Mouse (Mus musculus): ENCODE measurements around the gene Gm5426. TPM values are rescaled to one million over a fixed set of nuclear protein-coding genes. Genes with fewer than 3 reads are reported as not detected.
"Not testable (repeated sequence)": the region's sequence is repeated elsewhere in the genome, so short reads cannot be mapped to it uniquely, and the experiment has no call there.

The Gm5426 gene
- polyA plus RNA-seq, 1 experiment from 2014 or later = not detected

DNA sequence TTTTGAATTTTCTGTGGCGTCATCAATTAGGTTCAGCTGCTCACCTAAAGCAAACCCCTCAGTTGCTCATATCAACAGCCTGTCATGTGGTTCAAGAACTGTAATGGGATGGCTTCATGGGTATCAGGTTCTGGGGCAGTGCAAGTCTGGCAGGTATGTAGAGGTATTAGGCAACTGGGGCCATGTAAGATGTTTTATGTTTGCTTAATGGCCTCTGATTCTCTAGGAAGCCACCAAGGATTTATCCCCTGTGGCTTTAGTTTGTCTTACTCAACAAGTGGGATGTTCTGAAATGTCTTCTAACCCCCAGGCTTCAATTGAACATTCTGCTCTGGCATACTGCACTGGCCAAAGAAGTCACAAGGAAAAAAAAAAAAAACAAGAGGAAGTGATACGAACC lies 15.6 kb upstream of the Gm5426 start:
- Histone ChIP-seq H3K27me3 (replicated peaks) (no peaks in the 10 kb centered on the region), H3K36me3 (replicated peaks) (no peaks in the 10 kb centered on the region), H3K4me3 (no peak overlapping the region), H3K9me3 (no peaks in the 10 kb centered on the region), H3K4me2 (no peak overlapping the region), H3K27ac (no peak overlapping the region), H3K9ac (no peak overlapping the region), H3K4me1 (no peaks in the 10 kb centered on the region)
- WGBS = 98% methylated on average over 2 of the region's 2 CpGs
- ATAC-seq (replicated peaks) = no peak

DNA sequence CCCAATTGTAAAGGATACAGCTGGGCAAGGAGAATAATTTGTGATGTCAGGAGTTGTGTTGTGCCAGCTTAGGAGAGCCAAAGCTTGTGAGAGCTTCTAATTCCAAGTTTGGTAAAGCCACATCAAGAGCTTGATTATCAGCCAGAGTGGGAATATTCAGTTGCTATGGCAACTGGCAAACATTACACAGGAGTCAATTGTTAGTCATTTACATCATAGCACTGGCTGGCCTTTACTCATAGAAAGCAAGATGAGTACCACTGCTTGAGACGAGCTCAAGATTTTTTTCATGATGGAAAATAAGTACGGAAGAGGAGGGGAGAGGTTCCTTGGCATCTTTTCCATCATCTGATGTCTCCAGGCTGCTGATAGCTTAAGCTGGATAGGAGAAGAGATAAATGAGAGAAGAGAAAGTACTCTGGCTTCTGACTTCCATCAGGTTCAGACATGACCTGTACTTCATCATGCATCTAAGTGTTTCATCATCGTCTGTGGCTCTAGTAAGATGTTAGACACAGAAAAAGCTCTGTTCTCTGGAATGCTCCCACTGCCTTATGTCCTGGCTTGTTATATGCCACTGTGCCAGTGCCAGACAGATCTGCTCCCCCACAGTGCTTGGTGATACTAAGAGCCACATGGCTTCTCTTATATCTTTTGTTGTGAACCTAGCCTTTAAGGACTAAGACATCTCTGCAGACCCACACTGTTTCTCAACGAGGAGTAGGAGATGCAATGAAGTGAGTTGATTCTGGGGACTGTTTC lies 15.0 kb upstream of the Gm5426 start:
- 70% methylated on average over 4 of the region's 4 CpGs for WGBS
- H3K4me2 ChIP-seq = no peak overlapping the region
- no peak overlapping the region for H3K27ac ChIP-seq
- no peak overlapping the region for H3K9ac ChIP-seq
- H3K27me3 ChIP-seq (replicated peaks) = no peaks in the 10 kb centered on the region
- ATAC-seq (replicated peaks) = no peak
- no peaks in the 10 kb centered on the region for H3K9me3 ChIP-seq
- no peaks in the 10 kb centered on the region for H3K36me3 ChIP-seq (replicated peaks)
- H3K4me3 ChIP-seq = no peak overlapping the region
- H3K4me1 ChIP-seq = no peaks in the 10 kb centered on the region

DNA sequence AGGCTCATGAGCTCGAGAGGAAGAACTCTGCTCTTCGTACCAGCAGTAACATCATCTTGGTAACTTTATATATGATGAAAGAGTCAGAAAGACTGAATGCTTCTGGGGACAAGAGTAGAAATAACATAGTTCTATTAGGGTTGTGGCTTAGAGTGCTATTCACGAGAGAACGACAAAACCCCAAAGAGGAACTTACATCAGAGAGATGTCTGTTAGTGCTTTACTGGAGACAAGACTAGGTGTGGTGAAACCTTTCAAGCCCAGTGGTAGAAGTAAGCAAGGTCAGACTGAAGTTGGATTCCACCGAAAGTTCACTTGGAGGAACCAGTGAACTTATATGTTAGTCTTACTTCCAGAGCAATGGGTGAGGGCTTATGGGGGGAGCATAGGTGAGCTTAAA lies 12.5 kb upstream of the Gm5426 start:
- Histone ChIP-seq H3K36me3 (replicated peaks) (no peaks in the 10 kb centered on the region), H3K4me3 (no peak overlapping the region), H3K4me1 (no peaks in the 10 kb centered on the region), H3K27ac (no peak overlapping the region), H3K9me3 (no peaks in the 10 kb centered on the region), H3K4me2 (no peak overlapping the region), H3K9ac (no peak overlapping the region), H3K27me3 (replicated peaks) (no peaks in the 10 kb centered on the region)
- ATAC-seq (replicated peaks) = no peak
- WGBS = 88% methylated on average over 5 of the region's 5 CpGs

DNA sequence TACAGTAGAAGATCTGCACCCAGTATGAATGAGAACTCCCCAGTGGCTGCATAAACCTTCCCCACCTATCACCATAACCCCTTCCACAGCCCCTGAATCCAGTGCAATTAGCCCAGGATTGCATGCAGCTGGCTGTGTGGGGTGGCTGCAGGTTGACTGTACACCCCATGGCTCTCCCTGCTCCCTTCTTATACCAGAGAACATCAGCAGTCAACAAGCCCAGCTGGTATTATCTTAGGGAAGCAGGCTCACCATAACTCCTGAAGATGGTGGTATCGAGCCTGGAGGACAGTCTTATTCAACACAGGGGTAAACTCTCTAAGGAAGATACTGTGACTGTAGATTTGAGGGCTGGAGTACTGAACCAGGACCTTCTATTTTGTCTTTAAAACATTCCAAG lies 12.1 kb upstream of the Gm5426 start:
- no peak overlapping the region for H3K9ac ChIP-seq
- H3K36me3 ChIP-seq (replicated peaks) = no peaks in the 10 kb centered on the region
- WGBS = 91% methylated on average over 1 of the region's 1 CpGs
- no peak overlapping the region for H3K4me2 ChIP-seq
- no peaks in the 10 kb centered on the region for H3K27me3 ChIP-seq (replicated peaks)
- no peak overlapping the region for H3K27ac ChIP-seq
- no peaks in the 10 kb centered on the region for H3K9me3 ChIP-seq
- no peak overlapping the region for H3K4me3 ChIP-seq
- no peaks in the 10 kb centered on the region for H3K4me1 ChIP-seq
- ATAC-seq (replicated peaks) = no peak

DNA sequence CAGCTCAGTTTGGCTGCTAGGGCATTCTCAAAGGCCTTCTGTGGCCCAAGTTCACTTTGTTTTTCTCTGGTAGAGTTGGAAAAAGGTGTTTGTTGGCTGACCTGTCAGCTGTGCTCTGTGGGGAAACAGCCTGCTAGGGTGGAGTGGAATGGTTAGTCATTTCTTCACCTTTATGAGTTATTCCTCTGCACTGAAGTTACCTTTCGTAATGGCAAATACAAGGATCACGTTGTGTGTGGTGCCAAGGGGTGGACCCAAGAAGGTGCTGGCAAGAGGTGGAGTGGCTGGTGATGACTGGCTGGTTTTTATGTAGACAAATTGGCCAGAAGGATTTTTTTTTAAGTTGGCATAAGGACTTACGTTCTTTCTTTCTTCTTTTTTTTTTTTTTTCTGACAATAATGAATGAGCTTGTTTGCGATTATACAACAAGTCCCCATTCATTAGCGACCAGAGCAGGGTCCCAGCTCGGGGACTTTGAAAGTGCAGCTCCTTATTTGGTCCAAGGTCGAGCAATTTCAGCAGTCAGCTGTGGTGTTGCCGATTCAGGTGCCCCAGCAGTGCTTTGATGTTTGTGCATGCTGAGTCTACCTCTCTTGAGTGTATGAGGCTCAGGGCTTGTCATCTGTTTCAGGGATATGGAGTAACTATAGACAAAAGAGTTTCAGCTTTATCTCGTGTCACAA lies 10.5 kb upstream of the Gm5426 start:
- 74% methylated on average over 9 of the region's 9 CpGs for WGBS
- ATAC-seq (replicated peaks) = no peak
- Histone ChIP-seq H3K27me3 (replicated peaks) (no peaks in the 10 kb centered on the region), H3K4me1 (no peaks in the 10 kb centered on the region), H3K9ac (no peak overlapping the region), H3K9me3 (no peaks in the 10 kb centered on the region), H3K4me2 (no peak overlapping the region), H3K36me3 (replicated peaks) (no peaks in the 10 kb centered on the region), H3K27ac (no peak overlapping the region), H3K4me3 (no peak overlapping the region)

DNA sequence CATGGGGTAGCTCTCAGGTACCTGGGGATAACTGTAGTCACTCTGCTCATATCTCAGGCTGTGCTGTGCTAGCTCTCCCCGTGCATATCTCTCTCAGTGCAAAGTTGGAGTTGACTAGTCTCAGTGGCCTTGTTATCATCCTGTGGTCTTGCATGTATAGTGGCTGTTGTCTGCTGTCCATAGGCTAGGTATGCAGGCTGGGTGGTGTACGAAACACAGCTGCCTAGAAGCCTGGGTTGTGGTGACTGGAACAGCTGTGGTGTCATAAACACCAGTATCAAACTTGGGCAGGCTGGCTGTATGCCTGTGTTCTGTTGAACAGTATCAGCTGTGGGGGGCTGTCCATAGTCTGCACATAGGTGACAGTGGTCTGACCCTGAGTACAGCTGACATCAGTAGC lies 7.2 kb upstream of the Gm5426 start:
- H3K36me3 ChIP-seq (replicated peaks) = no peaks in the 10 kb centered on the region
- H3K9ac ChIP-seq = no peak overlapping the region
- H3K9me3 ChIP-seq = no peaks in the 10 kb centered on the region
- ATAC-seq (replicated peaks) = no peak
- H3K27me3 ChIP-seq (replicated peaks) = no peaks in the 10 kb centered on the region
- H3K4me2 ChIP-seq = no peak overlapping the region
- no peak overlapping the region for H3K4me3 ChIP-seq
- 84% methylated on average over 2 of the region's 2 CpGs for WGBS
- H3K27ac ChIP-seq = no peak overlapping the region
- peaks cover 2% of the 10 kb centered on the region; the same call in 1 of the 2 replicates for H3K4me1 ChIP-seq

DNA sequence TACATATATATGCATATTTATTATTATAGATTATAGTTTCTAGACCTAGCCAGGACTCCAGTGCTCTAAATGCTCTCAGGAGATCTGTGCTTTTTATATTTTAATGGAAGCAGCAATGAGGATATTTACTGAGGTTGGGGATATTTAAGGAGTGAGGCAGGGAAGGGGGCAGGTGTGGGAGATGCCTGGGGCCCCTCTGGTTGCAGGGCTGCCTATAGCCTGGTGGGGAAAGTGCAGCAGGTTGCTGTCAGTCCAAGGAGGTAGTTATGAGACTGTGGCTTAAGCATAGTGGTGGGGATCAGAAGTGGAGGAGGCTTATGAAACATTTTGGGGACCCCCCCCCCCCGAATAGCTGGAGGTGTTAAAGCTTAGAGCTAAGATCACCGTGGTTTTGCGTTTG lies 6.0 kb upstream of the Gm5426 start:
- 77% methylated on average over 3 of the region's 3 CpGs for WGBS
- Histone ChIP-seq H3K4me1 (peaks cover 2% of the 10 kb centered on the region; the same call in 1 of the 2 replicates), H3K9ac (no peak overlapping the region), H3K27ac (no peak overlapping the region), H3K27me3 (replicated peaks) (no peaks in the 10 kb centered on the region), H3K36me3 (replicated peaks) (no peaks in the 10 kb centered on the region), H3K4me2 (no peak overlapping the region), H3K9me3 (no peaks in the 10 kb centered on the region), H3K4me3 (no peak overlapping the region)
- ATAC-seq (replicated peaks) = no peak

DNA sequence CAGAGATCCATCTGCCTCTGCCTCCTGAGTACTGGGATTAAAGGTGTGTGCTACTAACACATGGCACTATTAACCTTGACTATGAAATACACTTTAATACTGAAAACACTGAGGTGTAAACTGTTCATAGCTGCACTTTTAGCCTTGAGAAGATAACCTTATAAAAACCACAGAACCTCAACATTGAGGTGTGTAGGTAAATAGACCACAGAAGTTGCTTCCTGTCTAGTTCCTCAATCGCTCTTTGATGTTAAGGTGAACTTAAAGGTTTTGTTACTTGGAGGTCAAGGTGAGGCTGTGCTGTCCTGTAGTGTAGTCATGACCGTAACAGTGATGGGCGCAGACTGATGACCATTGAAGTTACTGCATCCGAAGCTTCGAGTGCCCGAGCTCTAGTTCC lies 5.3 kb upstream of the Gm5426 start:
- no peak for ATAC-seq (replicated peaks)
- H3K27ac ChIP-seq = no peak overlapping the region
- H3K4me1 ChIP-seq = peaks cover 2% of the 10 kb centered on the region; the same call in 1 of the 2 replicates
- H3K27me3 ChIP-seq (replicated peaks) = no peaks in the 10 kb centered on the region
- no peak overlapping the region for H3K4me3 ChIP-seq
- no peak overlapping the region for H3K9ac ChIP-seq
- H3K36me3 ChIP-seq (replicated peaks) = no peaks in the 10 kb centered on the region
- no peak overlapping the region for H3K4me2 ChIP-seq
- WGBS = 95% methylated on average over 6 of the region's 6 CpGs
- H3K9me3 ChIP-seq = no peaks in the 10 kb centered on the region

DNA sequence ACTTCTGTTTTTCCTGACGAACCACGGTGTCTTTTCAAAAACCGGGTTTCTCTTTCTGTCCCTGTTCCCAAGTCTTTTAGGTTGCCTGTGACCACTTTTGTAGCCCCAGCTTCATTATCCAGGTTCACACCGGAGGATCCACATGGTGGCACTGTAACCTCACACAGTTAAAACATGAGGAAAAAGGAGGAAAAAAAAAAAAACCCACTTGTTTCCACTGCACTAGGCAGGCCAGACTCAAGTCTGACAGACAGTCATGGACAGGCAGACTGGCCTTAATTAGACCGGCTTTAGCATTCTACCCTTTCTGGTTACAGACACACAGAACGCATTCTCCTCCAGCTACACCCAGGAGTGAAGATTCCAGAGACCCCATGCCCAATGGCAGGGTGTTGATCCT lies 4.2 kb upstream of the Gm5426 start:
- Histone ChIP-seq H3K4me2 (no peak overlapping the region), H3K36me3 (replicated peaks) (no peaks in the 10 kb centered on the region), H3K27me3 (replicated peaks) (no peaks in the 10 kb centered on the region), H3K9ac (no peak overlapping the region), H3K9me3 (no peaks in the 10 kb centered on the region), H3K27ac (no peak overlapping the region), H3K4me3 (no peak overlapping the region), H3K4me1 (peaks cover 2% of the 10 kb centered on the region; the same call in 1 of the 2 replicates)
- 31% methylated on average over 6 of the region's 6 CpGs for WGBS
- peak; percentile 83 for ATAC-seq (replicated peaks)

DNA sequence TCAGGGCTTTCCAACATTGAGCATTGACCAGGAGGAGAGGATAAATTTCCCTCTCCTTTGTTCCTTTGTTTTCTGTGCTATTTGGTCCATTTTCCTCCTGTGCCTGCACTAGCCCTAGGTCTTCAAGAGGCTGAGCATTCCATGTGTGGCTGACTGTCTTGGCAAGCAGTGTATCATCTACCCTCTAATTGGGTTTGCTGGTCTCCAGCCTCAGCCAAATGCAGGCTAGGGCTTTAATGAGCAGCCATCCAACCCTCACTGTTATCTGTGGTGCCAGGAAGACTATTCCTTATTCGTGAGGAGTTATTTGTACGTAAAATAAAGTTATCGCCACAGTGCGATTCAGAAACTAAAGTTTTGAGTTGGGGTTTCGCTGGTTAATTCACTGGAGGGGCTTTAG lies 2.2 kb downstream of the Gm5426 start:
- Histone ChIP-seq H3K4me3 (no peak overlapping the region), H3K36me3 (replicated peaks) (no peaks in the 10 kb centered on the region), H3K27me3 (replicated peaks) (no peaks in the 10 kb centered on the region), H3K9ac (no peak overlapping the region), H3K4me1 (no peaks in the 10 kb centered on the region), H3K9me3 (no peaks in the 10 kb centered on the region), H3K27ac (no peak overlapping the region), H3K4me2 (no peak overlapping the region)
- WGBS = 91% methylated on average over 5 of the region's 5 CpGs
- ATAC-seq (replicated peaks) = no peak

DNA sequence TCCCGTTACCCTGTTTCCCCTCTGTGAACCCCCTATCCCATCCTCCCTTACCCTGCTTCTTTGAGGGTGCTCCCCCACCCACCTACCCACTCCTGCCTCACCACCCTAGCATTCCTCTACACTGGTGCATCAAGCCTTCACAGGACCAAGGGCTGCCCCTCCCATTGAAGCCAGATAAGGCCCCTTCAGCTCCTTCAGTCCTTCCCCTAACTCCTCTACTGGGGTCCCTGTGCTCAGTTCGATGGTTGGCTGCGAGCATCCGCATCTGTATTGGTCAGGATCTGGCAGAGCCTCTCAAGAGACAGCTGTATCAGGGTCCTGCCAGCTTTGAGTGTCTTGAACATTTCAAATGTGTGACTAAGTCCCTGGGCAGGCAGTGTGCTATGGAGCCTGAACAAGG lies 2.9 kb downstream of the Gm5426 start:
- not testable (repeated sequence) for H3K4me1 ChIP-seq; H3K4me3 ChIP-seq; H3K27ac ChIP-seq; H3K36me3 ChIP-seq (replicated peaks); H3K9me3 ChIP-seq; ATAC-seq (replicated peaks); H3K9ac ChIP-seq; H3K4me2 ChIP-seq; H3K27me3 ChIP-seq (replicated peaks)
- WGBS = 95% methylated on average over 4 of the region's 4 CpGs

DNA sequence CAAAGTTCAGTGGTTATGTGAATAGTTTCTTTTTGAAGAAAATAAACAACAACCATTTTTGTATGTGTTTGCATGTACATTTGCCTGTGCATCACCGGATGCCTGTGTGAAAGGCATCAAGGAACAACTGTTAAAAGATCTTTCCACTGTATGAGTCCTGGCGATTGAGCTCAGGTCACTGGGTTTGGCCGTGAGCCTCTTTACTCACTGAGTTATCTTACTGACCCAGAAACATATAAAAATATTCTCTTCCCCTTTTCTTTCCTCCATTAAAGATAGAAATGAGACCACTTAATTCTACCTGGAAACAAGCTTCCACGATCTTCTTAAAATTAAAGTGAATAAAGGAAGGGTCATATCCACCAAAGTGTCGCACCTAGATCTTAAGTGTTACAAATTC lies 10.2 kb downstream of the Gm5426 start:
- H3K4me1 ChIP-seq = 0 out of 2 replicates have a peak, but pooled peaks cover 8% of the 10 kb centered on the region
- H3K4me3 ChIP-seq = no peak overlapping the region
- H3K27ac ChIP-seq = no peak overlapping the region
- H3K9me3 ChIP-seq = no peaks in the 10 kb centered on the region
- no peak overlapping the region for H3K9ac ChIP-seq
- no peak overlapping the region for H3K4me2 ChIP-seq
- no peaks in the 10 kb centered on the region for H3K36me3 ChIP-seq (replicated peaks)
- WGBS = 93% methylated on average over 5 of the region's 5 CpGs
- no peak for ATAC-seq (replicated peaks)
- H3K27me3 ChIP-seq (replicated peaks) = no peaks in the 10 kb centered on the region

DNA sequence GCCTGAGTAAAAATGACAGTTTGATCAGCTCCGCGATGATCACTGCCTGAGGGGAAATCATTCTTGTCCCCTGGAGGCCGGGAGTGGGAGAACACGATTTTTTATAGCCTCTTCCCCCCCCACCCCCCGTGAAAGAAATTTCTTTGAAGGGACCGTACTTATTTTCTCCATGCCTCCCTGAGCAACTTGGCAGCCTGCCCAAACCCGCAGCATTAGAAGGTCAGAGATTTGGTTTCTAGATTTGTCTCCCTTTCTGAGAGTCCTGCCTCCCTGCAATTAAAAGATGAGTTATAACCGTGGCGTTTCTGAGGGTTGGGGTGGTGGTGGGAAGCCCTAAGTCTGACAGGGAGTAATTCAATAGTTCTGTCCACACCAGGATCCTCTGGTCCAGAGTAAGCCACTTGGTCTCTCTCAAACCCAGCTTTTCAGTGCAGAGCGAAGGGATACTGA lies 11.9 kb downstream of the Gm5426 start:
- no peaks in the 10 kb centered on the region for H3K36me3 ChIP-seq (replicated peaks)
- H3K9ac ChIP-seq = no peak overlapping the region
- H3K4me1 ChIP-seq = 0 out of 2 replicates have a peak, but pooled peaks cover 11% of the 10 kb centered on the region
- peak; percentile 52; the same call in 1 of the 2 replicates for ATAC-seq (replicated peaks)
- no peak overlapping the region for H3K4me2 ChIP-seq
- 0 out of 2 replicates have a peak overlapping the region, but pooled peaks have one; percentile 30 for H3K27ac ChIP-seq
- no peak overlapping the region for H3K4me3 ChIP-seq
- no peaks in the 10 kb centered on the region for H3K27me3 ChIP-seq (replicated peaks)
- no peaks in the 10 kb centered on the region for H3K9me3 ChIP-seq
- 22% methylated on average over 10 of the region's 10 CpGs for WGBS

All from midbrain, embryonic 15.5 days (tissue).